Mouse (Mus musculus) activated CD4-positive, CD25-positive, alpha-beta regulatory T cell, adult 4 months (primary cell): ENCODE measurements around the gene Zfx. TPM values are rescaled to one million over a fixed set of nuclear protein-coding genes. Genes with fewer than 3 reads are reported as not detected.
A peak's percentile ranks its signal among the peaks of the same experiment; 100 is the strongest.

Experiments
- ATAC-seq: one replicate; pipeline ENCODE4 v1.8.0; 2017
- polyA plus RNA-seq, 2 experiments: library from polyadenylated mRNA; unstranded; fragments of 100-300 nt; shearing (Covaris generic); gene quantifications; one replicate each; pipeline ENCODE4 v1.2.1; 2017

Gene Zfx
- 10 to 100 TPM; 34.2 to 43.3 TPM for polyA plus RNA-seq

GRCm38 (mm10) chrX:94123059-94123839 is at the start of gene Zfx:
Gene Zfx (minus strand): TSS chrX:94123702.
- ATAC-seq: peak; percentile 29

DNA sequence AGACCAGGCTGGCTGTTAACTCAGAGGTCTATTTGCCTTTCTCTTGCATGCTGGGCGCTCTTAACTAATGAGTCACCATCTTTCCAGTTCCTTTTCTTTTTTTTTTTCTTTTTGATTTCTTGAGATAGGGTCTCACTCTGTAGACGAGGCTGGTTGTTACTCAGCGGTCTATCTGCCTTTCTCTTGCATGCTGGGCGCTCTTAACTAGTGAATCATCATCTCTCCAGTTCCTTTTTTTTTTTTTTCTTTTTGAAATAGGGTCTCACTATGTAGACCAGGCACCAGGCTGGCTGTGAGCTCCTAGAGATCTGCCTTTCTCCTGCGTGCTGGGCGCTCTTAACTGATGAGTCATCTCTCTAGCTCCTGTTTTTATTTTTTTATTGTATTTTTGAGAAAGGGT is 45.8 kb upstream of the Zfx start:
- peak; percentile 43 for ATAC-seq

DNA sequence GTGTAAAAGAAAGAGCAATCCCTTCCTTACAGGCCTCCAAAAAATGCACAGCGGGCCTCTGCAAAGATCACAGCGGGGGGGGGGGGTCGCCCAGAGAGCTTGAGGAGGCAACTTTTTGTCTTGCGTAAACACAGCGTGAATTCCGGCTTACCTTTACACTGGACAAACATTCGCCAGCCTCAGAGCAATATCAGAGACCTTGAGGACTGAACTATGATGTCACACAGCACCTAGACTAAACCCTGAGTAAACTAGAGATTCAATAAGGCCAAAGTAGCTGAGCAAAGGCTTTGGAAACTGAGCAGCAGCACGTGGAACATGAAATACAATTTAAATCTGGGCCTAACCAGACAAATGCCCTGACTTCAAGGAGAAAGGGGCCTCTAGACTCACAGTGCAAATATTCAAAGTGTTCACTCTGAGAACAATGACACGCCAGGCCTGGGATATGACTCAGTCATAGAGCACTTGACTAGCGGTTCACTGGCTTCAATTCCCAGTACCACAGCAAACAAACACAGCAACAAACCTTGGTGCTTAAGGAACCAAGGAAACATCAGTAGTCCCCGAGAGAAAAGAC is 28.8 kb upstream of the Zfx start:
- no peak for ATAC-seq

DNA sequence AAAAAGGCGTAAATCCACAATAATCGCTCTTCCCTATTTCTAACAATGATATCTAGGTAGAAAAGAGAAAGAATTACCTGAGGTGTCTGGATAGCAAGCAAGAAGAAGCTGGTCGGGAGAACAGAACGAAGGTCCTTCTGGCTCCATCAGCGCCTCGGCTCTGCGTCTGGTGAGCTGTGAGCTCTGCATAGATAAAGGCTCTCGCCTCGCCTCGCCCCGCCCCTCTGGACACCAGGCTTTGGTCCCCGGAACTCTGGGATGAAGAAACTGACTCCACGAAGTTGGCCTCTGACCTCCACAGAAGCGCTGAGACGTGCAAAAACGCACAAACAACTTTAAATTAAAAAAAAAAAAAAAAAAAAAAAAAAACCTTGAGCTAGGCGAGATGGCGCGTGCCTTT is 27.0 kb upstream of the Zfx start:
- ATAC-seq: no peak

GRCm38 (mm10) chrX:94142004-94142771 is 18.7 kb upstream of the Zfx start:
- ATAC-seq: no peak

DNA sequence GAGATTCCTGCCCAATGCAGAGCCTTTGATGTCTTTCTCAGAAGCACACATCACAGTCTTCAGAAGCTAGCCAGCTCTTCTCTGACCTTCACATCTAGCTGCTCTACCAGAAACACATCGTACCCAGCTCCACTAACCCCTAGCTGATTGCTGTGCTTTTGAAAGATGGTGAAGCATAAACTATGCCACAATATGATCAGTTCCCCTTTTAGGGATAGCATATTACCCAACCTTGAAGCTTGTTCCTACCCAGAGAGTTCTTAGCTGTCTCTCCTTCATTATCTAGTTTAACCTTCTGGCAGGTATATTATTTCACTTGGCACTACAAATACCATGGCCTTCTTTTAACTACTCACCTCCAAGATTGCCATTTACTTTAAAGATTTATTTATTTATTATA is 16.6 kb upstream of the Zfx start:
- no peak for ATAC-seq

- no peak for ATAC-seq
Observed at GRCm38 (mm10) chrX:94138256-94138655, 14.8 kb upstream of the Zfx start.

- no peak for ATAC-seq
Observed at GRCm38 (mm10) chrX:94135084-94135483, 11.6 kb upstream of the Zfx start.

DNA sequence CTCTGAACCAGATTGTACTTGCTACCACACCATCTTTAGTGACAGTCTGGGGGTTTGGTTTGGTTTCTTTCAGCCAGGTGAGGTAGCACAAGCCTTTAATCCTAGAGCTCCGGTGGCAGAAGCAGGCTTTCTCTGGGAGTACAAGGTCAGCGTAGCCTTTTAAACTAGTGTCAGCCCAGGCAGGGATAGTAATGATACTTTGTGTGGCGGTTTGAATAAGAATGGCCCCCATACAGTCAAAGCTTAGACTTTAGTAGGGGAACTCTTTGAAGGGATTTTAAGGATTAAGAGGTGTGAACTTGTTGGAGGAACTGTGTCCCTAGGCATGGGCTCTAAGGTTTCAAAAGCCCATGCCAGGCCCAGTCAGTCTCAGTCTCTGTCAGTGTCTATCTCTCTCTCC is 10.0 kb upstream of the Zfx start:
- no peak for ATAC-seq

GRCm38 (mm10) chrX:94132239-94132638 is 8.7 kb upstream of the Zfx start:
- no peak for ATAC-seq

DNA sequence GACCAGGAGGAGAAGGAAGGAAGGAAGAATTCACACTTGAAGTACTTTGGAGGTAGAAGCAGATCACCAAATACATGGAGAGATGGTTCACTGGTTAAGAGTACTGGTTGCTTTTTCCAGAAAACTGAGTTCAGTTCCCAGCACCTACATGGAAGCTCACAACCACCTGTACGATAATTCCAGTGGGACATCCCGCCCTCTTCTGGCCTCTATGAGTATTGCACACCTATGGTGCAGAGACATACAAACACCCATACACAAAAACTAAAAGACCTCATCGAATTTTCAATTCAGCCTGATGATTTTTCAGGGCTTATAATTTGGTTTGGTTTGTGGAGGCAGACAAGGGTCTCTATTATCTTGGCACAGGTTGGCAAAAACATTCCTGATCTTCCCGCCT is 6.2 kb upstream of the Zfx start:
- ATAC-seq: no peak

DNA sequence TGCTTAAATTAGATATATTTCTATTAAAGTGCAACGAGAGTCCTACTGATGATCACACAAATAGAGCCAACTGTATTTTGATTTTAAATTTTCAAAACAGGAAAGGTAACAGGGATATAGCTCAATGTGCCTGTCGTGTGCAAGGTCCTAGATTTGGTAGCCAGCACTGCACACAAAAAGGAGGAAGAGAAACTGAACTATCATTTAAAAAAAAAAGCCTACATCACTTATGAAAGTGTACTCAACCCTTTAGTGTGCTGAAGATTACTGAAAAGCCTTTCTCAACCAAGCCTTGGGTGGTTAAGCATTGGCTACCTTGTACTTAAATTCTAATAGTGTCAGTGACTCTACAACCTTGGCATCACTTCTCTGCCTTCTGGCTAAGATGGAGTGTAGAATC is 2.4 kb upstream of the Zfx start:
- no peak for ATAC-seq

- ATAC-seq: no peak
Observed at GRCm38 (mm10) chrX:94122709-94123058, 818 bp downstream of the Zfx start.

- ATAC-seq: peak; percentile 75
Observed at GRCm38 (mm10) chrX:94121866-94122708, 1.4 kb downstream of the Zfx start.

DNA sequence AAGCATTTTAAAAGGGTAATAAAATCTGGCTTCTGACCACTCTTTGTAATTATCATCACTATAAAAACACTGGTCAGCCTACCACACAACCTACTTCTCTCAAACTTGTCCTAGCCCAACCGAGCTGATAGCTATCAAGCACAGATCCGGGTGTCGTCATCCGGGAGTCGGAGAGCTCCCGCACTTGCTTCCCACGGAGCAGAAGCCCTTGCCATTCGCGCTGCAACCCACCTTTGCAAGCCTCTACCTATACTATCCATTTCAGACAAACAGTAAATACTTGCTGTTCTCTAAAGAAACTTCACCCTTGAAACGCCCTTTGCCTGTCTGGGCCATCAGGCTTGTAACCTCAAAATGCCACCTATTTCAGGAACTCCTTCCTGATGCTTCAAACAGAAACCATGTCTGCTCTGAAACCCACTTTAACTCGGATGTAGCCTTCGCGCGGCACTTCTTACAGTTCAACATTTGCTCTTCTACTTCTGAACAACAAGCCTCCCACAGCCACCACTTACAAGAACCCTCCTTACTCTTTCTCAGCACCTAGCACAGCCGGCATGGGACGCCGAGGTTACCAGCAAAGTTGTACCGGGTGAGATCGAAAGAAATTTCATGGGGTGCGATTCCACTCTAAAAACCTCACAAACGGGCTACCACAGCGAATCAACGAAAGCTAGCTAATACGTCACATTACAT is 2.2 kb downstream of the Zfx start:
- peak; percentile 12 for ATAC-seq

DNA sequence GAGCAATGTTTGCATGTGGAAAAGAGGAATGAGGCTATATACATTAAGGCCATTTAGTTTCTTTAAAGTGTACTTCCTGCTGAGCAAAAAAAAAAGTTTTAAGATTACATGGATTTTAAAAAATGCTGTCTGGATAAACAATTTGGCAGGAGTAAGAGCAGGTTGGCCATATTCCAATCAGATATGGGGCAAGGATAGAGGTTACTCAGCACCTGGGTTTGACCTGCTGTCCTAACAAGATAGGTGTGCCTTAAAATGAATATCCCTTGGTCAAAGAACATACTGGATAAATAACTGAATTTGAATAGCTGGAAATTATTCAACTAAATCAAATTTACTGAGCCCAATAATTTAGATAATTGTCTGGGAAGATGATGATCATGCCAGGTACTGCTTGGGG is 5.2 kb downstream of the Zfx start:
- ATAC-seq: no peak

- peak; percentile 71 for ATAC-seq
Observed at GRCm38 (mm10) chrX:94115882-94116281, 7.6 kb downstream of the Zfx start.

DNA sequence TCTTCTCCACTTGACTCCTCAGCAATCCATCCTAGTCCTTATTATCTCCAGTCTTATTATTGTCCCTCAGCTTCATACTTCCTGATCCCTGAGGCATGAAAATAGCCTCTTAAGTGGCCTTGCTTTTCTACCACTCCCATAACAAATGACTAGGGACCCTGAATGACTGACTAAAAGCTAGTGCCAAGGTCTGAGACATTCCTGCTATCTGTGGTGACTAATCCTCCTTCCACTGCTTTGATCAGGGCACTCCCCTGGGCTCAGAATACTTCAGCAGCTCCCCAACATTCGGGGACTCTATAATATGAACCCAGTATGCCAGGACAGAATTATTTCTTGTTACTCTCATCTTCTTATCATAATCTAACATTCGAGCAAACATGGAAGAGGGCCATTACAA is 17.5 kb downstream of the Zfx start:
- ATAC-seq: no peak

DNA sequence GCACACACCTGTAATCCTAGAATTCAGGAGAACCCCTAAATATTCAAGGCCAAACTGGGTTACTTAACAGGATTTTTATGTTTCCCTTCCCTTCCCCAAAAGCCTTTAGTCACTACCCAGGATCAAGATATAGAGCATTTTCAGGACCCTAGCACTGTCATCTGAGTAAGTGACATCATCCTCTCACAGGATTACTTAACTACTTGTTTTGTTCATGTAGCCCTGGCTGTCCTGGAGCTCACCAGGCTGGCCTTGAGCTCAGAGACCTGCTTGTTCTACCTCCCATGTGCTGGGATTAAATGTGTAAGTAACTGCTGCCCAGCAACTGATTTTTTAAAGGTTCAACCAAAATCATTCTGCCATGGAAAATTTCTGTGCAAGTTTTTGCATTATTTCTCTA is 20.6 kb downstream of the Zfx start:
- ATAC-seq: no peak

DNA sequence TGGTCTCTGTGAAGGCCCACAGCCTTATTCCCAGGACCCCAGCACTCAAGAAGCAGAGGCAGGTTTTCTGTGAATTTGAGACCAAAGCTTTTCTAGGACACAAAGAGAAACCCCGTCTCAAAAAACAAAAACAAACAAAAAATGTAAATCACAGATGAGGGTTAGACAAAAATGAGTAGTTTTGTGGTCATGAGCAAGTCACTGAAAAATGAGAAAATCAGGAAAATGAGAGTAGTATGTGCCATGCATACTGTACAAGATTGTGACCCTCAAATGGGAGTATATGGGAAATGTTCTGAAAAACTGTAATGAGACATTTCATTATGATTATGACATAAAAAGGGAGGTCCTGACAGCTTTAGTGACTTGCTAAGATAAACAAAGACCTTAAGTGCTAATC is 22.9 kb downstream of the Zfx start:
- no peak for ATAC-seq

DNA sequence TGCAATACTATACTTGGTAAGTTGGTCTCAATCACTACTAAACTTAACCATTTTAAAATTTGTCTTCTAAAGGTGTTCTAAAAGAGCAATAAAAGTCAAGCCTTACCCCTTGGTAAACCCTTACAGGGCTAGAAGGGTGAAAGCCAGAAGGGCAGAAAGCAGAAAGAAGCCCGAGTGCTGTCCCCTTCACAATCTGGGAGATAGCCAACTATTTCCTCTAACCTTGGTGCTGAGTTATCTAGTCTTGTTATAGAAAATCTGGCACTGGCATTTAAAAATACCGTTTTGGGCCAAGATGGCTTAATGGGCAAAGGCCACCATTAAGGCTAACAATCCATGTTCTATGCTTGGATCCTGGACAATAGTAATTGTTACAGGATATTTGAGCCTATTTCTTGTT is 32.5 kb downstream of the Zfx start:
- no peak for ATAC-seq

- ATAC-seq: no peak
Observed at GRCm38 (mm10) chrX:94061246-94061645, 62.3 kb downstream of the Zfx start.
